Comparison of ENCODE assay signal across 22 mouse cellular contexts in the genomic region with DNA sequence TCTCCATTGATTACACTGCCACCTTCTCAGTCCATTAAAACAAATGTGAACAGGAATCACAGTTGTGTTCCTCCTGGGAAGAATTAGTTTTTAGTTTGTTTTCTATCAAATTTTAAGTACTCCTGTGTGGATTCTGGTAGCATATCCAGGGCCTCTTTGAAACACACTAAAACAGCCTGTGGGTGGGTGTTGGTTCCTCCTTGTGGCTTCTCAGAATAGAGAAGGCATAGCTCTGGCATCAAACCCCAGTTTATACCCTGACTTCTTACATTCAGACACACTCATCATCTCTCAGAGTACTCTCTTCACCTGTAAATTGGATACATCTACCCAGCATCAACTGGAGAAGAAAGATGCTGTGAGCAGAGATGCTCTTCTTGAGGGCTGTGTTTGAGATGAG.
"Had no signal": no experiment of that assay in that cellular context is flagged by ENCODE, and none has a peak within 500 bp of the region (broad histone marks: within the 10 kb centered on the region; RNA-seq: fewer than 3 reads in every experiment).

No protein-coding gene starts in this region.

- H3K9ac ChIP-seq: liver, postnatal 0 days; lung, embryonic 15.5 days; midbrain, embryonic 13.5 days; midbrain, embryonic 15.5 days; neural tube, embryonic 13.5 days; neural tube, embryonic 15.5 days had no signal

- H3K4me2 ChIP-seq: lung, embryonic 15.5 days; midbrain, embryonic 11.5 days; midbrain, embryonic 13.5 days; midbrain, embryonic 15.5 days; neural tube, embryonic 13.5 days; neural tube, embryonic 15.5 days had no signal

- H3K9me3 ChIP-seq: lung, embryonic 15.5 days; midbrain, embryonic 13.5 days; midbrain, embryonic 15.5 days; neural tube, embryonic 13.5 days; neural tube, embryonic 15.5 days had no signal

- H3K36me3 ChIP-seq: lung, embryonic 15.5 days; midbrain, embryonic 13.5 days; midbrain, embryonic 15.5 days; neural tube, embryonic 13.5 days; neural tube, embryonic 15.5 days had no signal

- H3K27me3 ChIP-seq: lung, embryonic 15.5 days; megakaryocyte, embryonic 14.5 days; midbrain, embryonic 13.5 days; midbrain, embryonic 15.5 days had no signal

- H3K27ac ChIP-seq: lung, embryonic 15.5 days; macrophage; midbrain, embryonic 13.5 days; midbrain, embryonic 15.5 days; neural tube, embryonic 13.5 days; neural tube, embryonic 15.5 days had no signal

- DNase-seq: liver, postnatal 0 days; lung, adult 2 months; lung, postnatal 14 days; lung, postnatal 36 days; retina, postnatal 1 day; right cerebral cortex, adult 18-20 months; right cerebral cortex, postnatal 25 days; right cerebral cortex, postnatal 4 days; spleen, adult 18-20 months; thymus, adult 2 months; thymus, postnatal 25 days; thymus, postnatal 4 days had no signal

- H3K4me3 ChIP-seq: lung, embryonic 15.5 days; megakaryocyte, embryonic 14.5 days; midbrain, embryonic 13.5 days; midbrain, embryonic 15.5 days; myocyte; neural tube, embryonic 13.5 days; neural tube, embryonic 15.5 days had no signal

- H3K4me1 ChIP-seq: lung, embryonic 15.5 days; megakaryocyte, embryonic 14.5 days had no signal

- ATAC-seq: liver, postnatal 0 days; lung, postnatal 0 days; midbrain, embryonic 13.5 days; midbrain, embryonic 15.5 days had no signal
